Comparison of ENCODE assay signal across 8 mouse cellular contexts in genomic region chr2:118779504-118780480, GRCm38 (mm10). TPM values are rescaled to one million over a fixed set of nuclear protein-coding genes. Genes with fewer than 3 reads are reported as not detected.
DNase-seq lines count a peak whose midpoint lies in the region; TF ChIP-seq lines count a peak whose summit lies in the region.

Gene Disp2 (plus strand): TSS chr2:118779719.

- H3K4me3 ChIP-seq in cortical plate, adult 2 months (ENCODE audit: insufficient read depth, low read length): peak within 1 kb of the TSS; percentile 81

- intact Hi-C loops in left cerebral cortex, postnatal 25 days (cut with DNase I): loop anchor here (1.0 to 2.0 kb wide), 2 partner anchors 33 to 38 kb away; no protein-coding TSS in a partner anchor

- TF ChIP-seq CTCF in cortical plate, adult 2 months (IDR thresholded peaks at IDR 0.05; ENCODE audit: extremely low read depth, insufficient read depth, low read length): no peak

- peak; percentile 80; the same call in 1 of the 2 replicates for TF ChIP-seq POLR2A in cortical plate, adult 2 months (IDR thresholded peaks at IDR 0.05; ENCODE audit: extremely low read depth, insufficient read depth, low read length)

- DNase-seq in adipocyte (ENCODE audit: low spot score): peak; percentile 92
- peak; percentile 95 for DNase-seq in gastrocnemius, postnatal 10 days
- peak; percentile 76 for DNase-seq in induced T-regulatory cell, adult 2 months (ENCODE audit: low read depth)
- DNase-seq in left cerebral cortex, postnatal 25 days (ENCODE audit: low spot score in 2 of 2): peak; percentile 95 to 98
- DNase-seq in mesoderm, embryonic 11.5 days (ENCODE audit: low read depth, low spot score): peak; percentile 95
- peak; percentile 94 for DNase-seq in right cerebral cortex, postnatal 25 days
- peak; percentile 81 to 91 for DNase-seq in urinary bladder, postnatal 36 days (ENCODE audit: low spot score in 2 of 2)

- H3K27ac ChIP-seq in cortical plate, adult 2 months (ENCODE audit: insufficient read depth, low read length): peak within 1 kb of the TSS; percentile 26

- H3K4me1 ChIP-seq in cortical plate, adult 2 months (ENCODE audit: control insufficient read depth, insufficient read depth, low read length): peaks cover 2% of the 10 kb centered on the region

RNA-seq across cellular contexts. Expression of gene Disp2, which starts in this region (rescaled TPM):
- polyA plus RNA-seq in cortical plate, adult 2 months (2012; rRNA removed): 128 and 137 TPM in 2 replicates
- total RNA-seq in gastrocnemius, postnatal 10 days (2021): under 1 TPM; 0.34 to 0.35 TPM
- 100 to 1,000 TPM; 186 to 188 TPM for total RNA-seq in left cerebral cortex, postnatal 25 days (2021)

Comparison
In these comparisons a context has a peak if more than half of its experiments do, and no peak if none do; other contexts are left out.
1. Peak in every context shown above with its lines: DNase-seq, H3K4me3 ChIP-seq and H3K27ac ChIP-seq.
2. RNA of gene Disp2 (total RNA-seq): 186 to 188 TPM in left cerebral cortex, postnatal 25 days; 0.34 to 0.35 TPM in gastrocnemius, postnatal 10 days; every median in the first group is over 100 times any median in the second.
3. Peak in DNase-seq in gastrocnemius, postnatal 10 days; RNA of the gene not detected or under 1 TPM.